Mouse (Mus musculus) liver, embryonic 14.5 days (tissue): Measurements from ENCODE around the gene Aloxe3.

ENCODE experiments used
- CTCF ChIP-seq: IDR thresholded peaks from 2 replicates; pipeline ENCODE4 v1.5.1; 2016; ENCODE audit warnings: antibody characterized with exemption, low read depth, control low read depth
- EP300 ChIP-seq: IDR thresholded peaks from 2 replicates; pipeline ENCODE4 v1.6.1; 2016; ENCODE audit warnings: antibody characterized with exemption, low read depth

GRCm38 (mm10) chr11:69087082-69087481 lies 38.6 kb upstream of the Aloxe3 start:
- TF ChIP-seq CTCF (no peak), EP300 (no peak)
